Mouse (Mus musculus): ENCODE data around the gene Samd5.

GRCm38 (mm10) chr10:9647741-9648140 lies 27.3 kb downstream of the Samd5 start:
- no peak for TF ChIP-seq CTCF (IDR thresholded peaks at IDR 0.05)
- TF ChIP-seq EP300 (IDR thresholded peaks at IDR 0.05) = no peak

All from lung, postnatal 0 days (tissue).